Mouse (Mus musculus): ENCODE measurements around the gene Sash1. TPM values are rescaled to one million over a fixed set of nuclear protein-coding genes. Genes with fewer than 3 reads are reported as not detected.
"Not testable (repeated sequence)": the region's sequence is repeated elsewhere in the genome, so short reads cannot be mapped to it uniquely, and the experiment has no call there.

Gene Sash1
- polyA plus RNA-seq, 1 experiment from 2014 or later: 5.7 TPM

GRCm38 (mm10) chr10:8719345-8719744, 166.5 kb downstream of the Sash1 start:
- Histone ChIP-seq H3K4me1 (replicated peaks) (no peaks in the 10 kb centered on the region), H3K9me3 (no peaks in the 10 kb centered on the region), H3K4me3 (replicated peaks) (no peak overlapping the region), H3K9ac (no peak overlapping the region), H3K27me3 (replicated peaks) (no peaks in the 10 kb centered on the region), H3K36me3 (no peaks in the 10 kb centered on the region), H3K27ac (no peak overlapping the region), H3K4me2 (replicated peaks) (no peak overlapping the region)
- WGBS: 73% methylated on average over 13 of the region's 13 CpGs
- ATAC-seq: no peak

GRCm38 (mm10) chr10:8718831-8719230, 167.0 kb downstream of the Sash1 start:
- no peaks in the 10 kb centered on the region for H3K36me3 ChIP-seq
- no peaks in the 10 kb centered on the region for H3K4me1 ChIP-seq (replicated peaks)
- 84% methylated on average over 7 of the region's 7 CpGs for WGBS

GRCm38 (mm10) chr10:8717171-8717570, 168.7 kb downstream of the Sash1 start:
- no peaks in the 10 kb centered on the region for H3K9me3 ChIP-seq
- H3K27me3 ChIP-seq (replicated peaks): no peaks in the 10 kb centered on the region
- H3K36me3 ChIP-seq: no peaks in the 10 kb centered on the region
- no peak overlapping the region for H3K27ac ChIP-seq
- ATAC-seq: no peak
- WGBS: 82% methylated on average over 5 of the region's 5 CpGs
- no peak overlapping the region for H3K9ac ChIP-seq
- H3K4me3 ChIP-seq (replicated peaks): no peak overlapping the region
- no peaks in the 10 kb centered on the region for H3K4me1 ChIP-seq (replicated peaks)
- H3K4me2 ChIP-seq (replicated peaks): no peak overlapping the region

More at GRCm38 (mm10) chr10:8718831-8719230, 167.0 kb downstream of the Sash1 start:
- no peak overlapping the region for H3K4me3 ChIP-seq (replicated peaks)
- no peak overlapping the region for H3K27ac ChIP-seq
- H3K9me3 ChIP-seq: no peaks in the 10 kb centered on the region
- no peaks in the 10 kb centered on the region for H3K27me3 ChIP-seq (replicated peaks)
- no peak overlapping the region for H3K9ac ChIP-seq
- H3K4me2 ChIP-seq (replicated peaks): no peak overlapping the region
- ATAC-seq: no peak

- no peaks in the 10 kb centered on the region for H3K36me3 ChIP-seq
- no peaks in the 10 kb centered on the region for H3K4me1 ChIP-seq (replicated peaks)
- H3K9ac ChIP-seq: no peak overlapping the region
- no peak overlapping the region for H3K27ac ChIP-seq
- no peak overlapping the region for H3K4me3 ChIP-seq (replicated peaks)
- ATAC-seq: peak; percentile 80
- 19% methylated on average over 12 of the region's 12 CpGs for WGBS
- no peak overlapping the region for H3K4me2 ChIP-seq (replicated peaks)
- H3K9me3 ChIP-seq: no peaks in the 10 kb centered on the region
- no peaks in the 10 kb centered on the region for H3K27me3 ChIP-seq (replicated peaks)
Measured at GRCm38 (mm10) chr10:8715679-8716284, 170.1 kb downstream of the Sash1 start.

GRCm38 (mm10) chr10:8696636-8697035, 189.2 kb downstream of the Sash1 start:
- not testable (repeated sequence) for H3K9ac ChIP-seq

GRCm38 (mm10) chr10:8693996-8694500, 191.8 kb downstream of the Sash1 start:
- Histone ChIP-seq H3K4me3 (replicated peaks) (no peak overlapping the region), H3K4me1 (replicated peaks) (no peaks in the 10 kb centered on the region), H3K27ac (no peak overlapping the region), H3K9ac (no peak overlapping the region), H3K4me2 (replicated peaks) (no peak overlapping the region), H3K9me3 (no peaks in the 10 kb centered on the region), H3K27me3 (replicated peaks) (no peaks in the 10 kb centered on the region), H3K36me3 (no peaks in the 10 kb centered on the region)
- ATAC-seq: no peak
- WGBS: 84% methylated on average over 7 of the region's 7 CpGs

More at GRCm38 (mm10) chr10:8696636-8697035, 189.2 kb downstream of the Sash1 start:
- not testable (repeated sequence) for ATAC-seq; H3K27ac ChIP-seq; H3K27me3 ChIP-seq (replicated peaks); H3K36me3 ChIP-seq; H3K4me3 ChIP-seq (replicated peaks); H3K4me2 ChIP-seq (replicated peaks); H3K9me3 ChIP-seq; H3K4me1 ChIP-seq (replicated peaks)
- 90% methylated on average over 1 of the region's 1 CpGs for WGBS

GRCm38 (mm10) chr10:8693561-8693960, 192.3 kb downstream of the Sash1 start:
- no peak overlapping the region for H3K4me3 ChIP-seq (replicated peaks)
- WGBS: 84% methylated on average over 4 of the region's 4 CpGs
- no peaks in the 10 kb centered on the region for H3K27me3 ChIP-seq (replicated peaks)
- H3K4me1 ChIP-seq (replicated peaks): no peaks in the 10 kb centered on the region
- no peak for ATAC-seq
- no peak overlapping the region for H3K9ac ChIP-seq
- H3K9me3 ChIP-seq: no peaks in the 10 kb centered on the region
- no peak overlapping the region for H3K4me2 ChIP-seq (replicated peaks)
- H3K27ac ChIP-seq: no peak overlapping the region
- H3K36me3 ChIP-seq: no peaks in the 10 kb centered on the region

- Histone ChIP-seq H3K4me3 (replicated peaks) (no peak overlapping the region), H3K27ac (no peak overlapping the region), H3K36me3 (no peaks in the 10 kb centered on the region), H3K27me3 (replicated peaks) (no peaks in the 10 kb centered on the region), H3K9me3 (no peaks in the 10 kb centered on the region), H3K4me1 (replicated peaks) (no peaks in the 10 kb centered on the region), H3K9ac (no peak overlapping the region), H3K4me2 (replicated peaks) (no peak overlapping the region)
- 97% methylated on average over 2 of the region's 2 CpGs for WGBS
- ATAC-seq: no peak
Measured at GRCm38 (mm10) chr10:8692531-8692930, 193.3 kb downstream of the Sash1 start.

GRCm38 (mm10) chr10:8686219-8686618, 199.7 kb downstream of the Sash1 start:
- 89% methylated on average over 1 of the region's 1 CpGs for WGBS
- 0 out of 2 replicates have a peak, but pooled peaks cover 3% of the 10 kb centered on the region for H3K9me3 ChIP-seq

GRCm38 (mm10) chr10:8685269-8685668, 200.6 kb downstream of the Sash1 start:
- Histone ChIP-seq H3K4me3 (replicated peaks) (no peak overlapping the region), H3K27ac (no peak overlapping the region), H3K9ac (no peak overlapping the region), H3K27me3 (replicated peaks) (no peaks in the 10 kb centered on the region), H3K9me3 (0 out of 2 replicates have a peak, but pooled peaks cover 3% of the 10 kb centered on the region), H3K36me3 (no peaks in the 10 kb centered on the region), H3K4me1 (replicated peaks) (no peaks in the 10 kb centered on the region), H3K4me2 (replicated peaks) (no peak overlapping the region)
- ATAC-seq: no peak
- 88% methylated on average over 7 of the region's 7 CpGs for WGBS

More at GRCm38 (mm10) chr10:8686219-8686618, 199.7 kb downstream of the Sash1 start:
- no peak overlapping the region for H3K9ac ChIP-seq
- no peaks in the 10 kb centered on the region for H3K4me1 ChIP-seq (replicated peaks)
- no peak overlapping the region for H3K27ac ChIP-seq
- no peak for ATAC-seq
- H3K27me3 ChIP-seq (replicated peaks): no peaks in the 10 kb centered on the region
- no peak overlapping the region for H3K4me2 ChIP-seq (replicated peaks)
- H3K36me3 ChIP-seq: no peaks in the 10 kb centered on the region
- no peak overlapping the region for H3K4me3 ChIP-seq (replicated peaks)

- Histone ChIP-seq H3K4me2 (replicated peaks) (no peak overlapping the region), H3K9ac (no peak overlapping the region), H3K36me3 (no peaks in the 10 kb centered on the region), H3K9me3 (0 out of 2 replicates have a peak, but pooled peaks cover 3% of the 10 kb centered on the region), H3K4me3 (replicated peaks) (no peak overlapping the region), H3K4me1 (replicated peaks) (no peaks in the 10 kb centered on the region), H3K27me3 (replicated peaks) (no peaks in the 10 kb centered on the region), H3K27ac (no peak overlapping the region)
- WGBS: 21% methylated on average over 4 of the region's 4 CpGs
- no peak for ATAC-seq
Measured at GRCm38 (mm10) chr10:8682900-8683299, 203.0 kb downstream of the Sash1 start.

- no peak for ATAC-seq
- 73% methylated on average over 6 of the region's 6 CpGs for WGBS
- no peak overlapping the region for H3K4me2 ChIP-seq (replicated peaks)
- no peak overlapping the region for H3K27ac ChIP-seq
- no peaks in the 10 kb centered on the region for H3K4me1 ChIP-seq (replicated peaks)
- H3K36me3 ChIP-seq: no peaks in the 10 kb centered on the region
- no peak overlapping the region for H3K9ac ChIP-seq
- no peaks in the 10 kb centered on the region for H3K27me3 ChIP-seq (replicated peaks)
- 0 out of 2 replicates have a peak, but pooled peaks cover 3% of the 10 kb centered on the region for H3K9me3 ChIP-seq
- H3K4me3 ChIP-seq (replicated peaks): no peak overlapping the region
Measured at GRCm38 (mm10) chr10:8682341-8682740, 203.5 kb downstream of the Sash1 start.

- no peaks in the 10 kb centered on the region for H3K27me3 ChIP-seq (replicated peaks)
- no peak overlapping the region for H3K9ac ChIP-seq
- H3K36me3 ChIP-seq: no peaks in the 10 kb centered on the region
- H3K4me1 ChIP-seq (replicated peaks): no peaks in the 10 kb centered on the region
- H3K27ac ChIP-seq: no peak overlapping the region
- no peak overlapping the region for H3K4me3 ChIP-seq (replicated peaks)
- WGBS: 69% methylated on average over 5 of the region's 5 CpGs
- no peak for ATAC-seq
- no peaks in the 10 kb centered on the region for H3K9me3 ChIP-seq
- H3K4me2 ChIP-seq (replicated peaks): no peak overlapping the region
Measured at GRCm38 (mm10) chr10:8676722-8677121, 209.1 kb downstream of the Sash1 start.

All from intestine, embryonic 15.5 days (tissue).